Mouse (Mus musculus): Measurements from ENCODE around the gene Enho.
"Not testable (repeated sequence)": the region's sequence is repeated elsewhere in the genome, so short reads cannot be mapped to it uniquely, and the experiment has no call there.

The Enho gene

DNA sequence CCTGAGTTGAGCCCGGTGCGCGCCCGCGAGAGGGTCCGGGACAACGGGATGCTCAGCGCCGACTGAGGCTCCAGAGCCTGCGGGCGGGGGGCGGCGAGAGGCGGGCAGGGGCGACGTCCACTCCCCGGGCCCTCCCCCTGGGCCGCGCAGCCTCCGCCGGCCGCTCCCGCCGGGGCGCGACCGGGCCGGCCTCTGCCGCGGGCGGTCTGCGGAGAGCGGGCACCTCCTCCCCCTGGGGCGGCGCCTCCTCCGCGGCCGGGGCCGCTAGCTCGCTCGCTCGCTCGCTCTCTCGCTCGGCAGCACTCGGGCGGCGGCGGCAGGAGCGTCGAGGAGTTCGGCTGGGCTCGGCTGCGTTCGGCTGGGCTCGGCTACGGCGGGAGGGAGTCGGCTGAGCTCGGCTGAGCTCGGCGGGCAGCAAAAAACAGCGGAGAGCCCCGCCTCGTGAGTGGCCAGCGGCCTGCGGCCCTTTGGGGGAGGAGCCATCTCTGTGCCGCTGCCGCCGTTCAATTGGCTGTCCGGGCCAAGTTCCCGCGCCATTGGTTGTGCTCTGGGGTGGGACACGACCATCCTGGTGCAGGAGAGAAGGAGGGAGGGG, at the start of gene Enho:
Gene Enho (minus strand): TSS at position 412 of the 595 bp plus-strand sequence.
- peak; percentile 96 to 98 for DNase-seq (ENCODE audit: inconsistent age in 2 of 2, low spot score in 1 of 2)

DNA sequence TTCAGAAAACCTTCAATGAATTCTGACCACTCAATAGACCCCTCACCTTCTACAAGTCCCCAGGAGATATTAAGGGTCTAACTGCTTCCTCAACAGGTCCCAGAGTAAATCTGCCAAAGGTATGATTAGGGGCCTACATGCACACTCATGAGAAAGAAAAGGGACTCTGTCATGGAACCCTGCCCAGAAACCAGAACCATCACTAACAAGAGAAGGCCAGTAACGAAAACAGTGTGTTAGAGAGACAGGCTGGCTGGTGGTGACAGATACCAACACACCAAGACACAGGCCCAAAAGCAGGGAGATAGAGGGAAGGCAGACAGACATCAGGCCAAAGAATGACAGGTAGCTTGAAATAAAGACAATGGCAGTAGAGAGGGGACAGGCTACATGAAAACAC, 48.4 kb upstream of the Enho start:
- not testable (repeated sequence) for DNase-seq (ENCODE audit: inconsistent age in 2 of 2, low spot score in 1 of 2)

GRCm38 (mm10) chr4:41685882-41686492, 45.9 kb upstream of the Enho start:
- not testable (repeated sequence) for DNase-seq (ENCODE audit: inconsistent age in 2 of 2, low spot score in 1 of 2)

- not testable (repeated sequence) for DNase-seq (ENCODE audit: inconsistent age in 2 of 2, low spot score in 1 of 2)
Measured at GRCm38 (mm10) chr4:41684931-41685453, 44.9 kb upstream of the Enho start.

- DNase-seq (ENCODE audit: inconsistent age in 2 of 2, low spot score in 1 of 2): not testable (repeated sequence)
Measured at GRCm38 (mm10) chr4:41684131-41684930, 44.2 kb upstream of the Enho start.

GRCm38 (mm10) chr4:41683303-41683702, 43.2 kb upstream of the Enho start:
- DNase-seq (ENCODE audit: inconsistent age in 2 of 2, low spot score in 1 of 2): not testable (repeated sequence)

GRCm38 (mm10) chr4:41682789-41683188, 42.7 kb upstream of the Enho start:
- DNase-seq (ENCODE audit: inconsistent age in 2 of 2, low spot score in 1 of 2): no peak

DNA sequence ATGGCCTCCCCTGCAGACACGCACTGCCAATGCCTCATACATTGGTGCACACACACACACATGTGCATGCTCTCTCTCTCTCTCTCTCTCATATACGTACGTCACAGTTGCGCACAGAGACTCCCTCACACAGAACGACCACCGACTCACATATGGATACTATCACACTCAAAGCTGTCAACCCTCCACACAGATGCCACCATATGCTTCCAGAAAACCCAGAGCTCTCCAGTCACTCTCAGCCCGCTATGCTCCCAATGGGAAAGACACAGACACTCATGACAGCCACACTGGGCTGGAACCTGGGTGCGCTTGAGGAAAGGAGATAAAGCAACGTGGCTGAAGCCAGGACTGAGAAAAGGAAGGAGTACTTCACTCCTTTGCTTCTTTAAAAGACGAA, 41.8 kb upstream of the Enho start:
- no peak for DNase-seq (ENCODE audit: inconsistent age in 2 of 2, low spot score in 1 of 2)

- no peak for DNase-seq (ENCODE audit: inconsistent age in 2 of 2, low spot score in 1 of 2)
Measured at GRCm38 (mm10) chr4:41681176-41681575, 41.1 kb upstream of the Enho start.

DNA sequence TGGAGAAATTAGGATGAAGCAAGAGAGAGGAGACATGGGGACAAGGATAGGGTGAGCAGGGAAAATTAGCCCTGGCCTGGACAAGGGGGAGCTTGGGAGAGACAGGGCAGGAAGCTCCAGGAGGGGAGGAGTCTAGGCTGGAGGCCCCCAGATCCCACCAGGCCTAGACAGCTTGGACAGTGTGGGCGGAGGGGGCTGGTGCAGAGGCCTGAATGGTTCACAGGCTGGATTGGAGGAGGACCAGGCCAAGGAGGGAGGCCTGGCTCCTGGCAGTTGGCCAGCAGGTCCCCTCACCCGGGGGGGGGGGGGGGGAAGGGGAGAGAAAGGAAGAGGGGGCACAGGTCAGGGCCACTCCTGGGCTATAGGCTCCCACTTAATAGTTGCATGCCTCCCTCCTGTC, 39.2 kb upstream of the Enho start:
- DNase-seq (ENCODE audit: inconsistent age in 2 of 2, low spot score in 1 of 2): no peak

GRCm38 (mm10) chr4:41678863-41679262, 38.7 kb upstream of the Enho start:
- peak; percentile 67 to 92 for DNase-seq (ENCODE audit: inconsistent age in 2 of 2, low spot score in 1 of 2)

DNA sequence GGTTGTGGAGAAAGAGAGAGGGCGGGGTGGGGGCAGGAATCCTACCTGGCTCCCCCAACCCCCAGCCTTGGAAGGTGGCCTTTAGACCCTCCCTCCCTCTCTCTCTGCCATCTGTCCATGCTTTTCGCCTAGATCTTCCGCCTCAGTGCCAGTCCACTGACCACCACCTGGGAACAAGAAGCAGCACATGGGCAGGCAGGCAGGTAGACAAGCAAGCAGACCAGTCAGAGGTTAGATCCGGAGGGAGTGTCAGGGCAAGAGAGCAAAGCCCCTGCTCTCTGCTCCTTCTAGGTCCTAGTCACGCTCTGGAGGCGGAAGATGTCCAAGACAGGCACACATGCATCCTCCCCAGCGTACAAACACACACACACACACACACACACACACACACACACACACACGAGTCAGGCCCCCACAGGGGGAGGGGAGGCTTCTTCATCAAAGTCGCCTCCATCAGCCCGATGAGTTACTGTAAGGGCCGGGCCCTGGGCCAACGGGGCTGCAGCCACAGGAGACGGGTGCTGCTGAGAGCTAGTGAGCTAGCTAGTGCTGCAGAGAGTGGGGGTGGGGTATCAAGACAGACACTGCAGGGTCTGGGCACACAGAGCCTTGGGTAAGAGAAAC, 37.0 kb upstream of the Enho start:
- peak; percentile 80 to 92 for DNase-seq (ENCODE audit: inconsistent age in 2 of 2, low spot score in 1 of 2)

DNA sequence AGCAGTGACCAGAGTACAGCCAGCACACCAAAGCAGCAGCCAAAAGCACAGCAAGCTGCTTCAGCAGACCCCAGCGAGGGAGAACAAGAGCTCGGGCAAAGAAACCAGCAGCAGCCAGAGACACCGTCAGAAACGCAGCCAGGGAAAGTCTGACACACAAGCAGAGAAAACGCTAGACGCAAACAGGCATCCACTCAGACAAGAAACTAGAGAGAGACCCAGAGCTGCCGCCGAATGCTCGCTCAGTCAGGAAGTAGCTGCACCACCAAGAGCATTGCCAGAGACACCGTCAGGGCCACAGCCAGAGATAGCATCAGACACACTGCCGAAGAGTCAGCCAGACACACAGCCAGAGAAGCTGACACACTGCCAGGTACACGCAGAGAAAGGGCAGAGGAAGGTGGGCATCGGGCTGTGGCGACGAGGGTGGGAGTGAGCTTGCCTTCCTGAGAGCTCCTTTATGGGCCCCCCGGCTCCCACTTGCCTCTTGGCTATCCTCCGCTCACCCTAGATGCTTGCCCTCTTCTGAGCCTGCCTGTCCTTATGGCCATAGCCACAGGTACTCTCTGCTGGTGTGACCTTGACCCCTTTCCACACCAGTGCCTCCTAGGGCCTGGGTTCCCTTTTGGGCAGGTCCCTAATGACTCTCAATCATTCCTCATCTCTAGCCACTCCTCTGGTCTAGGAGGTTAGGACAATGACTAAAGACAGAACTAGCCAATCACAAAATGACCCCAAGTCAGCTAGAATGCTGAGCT, 36.3 kb upstream of the Enho start:
- peak; percentile 71 to 87 for DNase-seq (ENCODE audit: inconsistent age in 2 of 2, low spot score in 1 of 2)

GRCm38 (mm10) chr4:41673186-41673585, 33.1 kb upstream of the Enho start:
- no peak for DNase-seq (ENCODE audit: inconsistent age in 2 of 2, low spot score in 1 of 2)

DNA sequence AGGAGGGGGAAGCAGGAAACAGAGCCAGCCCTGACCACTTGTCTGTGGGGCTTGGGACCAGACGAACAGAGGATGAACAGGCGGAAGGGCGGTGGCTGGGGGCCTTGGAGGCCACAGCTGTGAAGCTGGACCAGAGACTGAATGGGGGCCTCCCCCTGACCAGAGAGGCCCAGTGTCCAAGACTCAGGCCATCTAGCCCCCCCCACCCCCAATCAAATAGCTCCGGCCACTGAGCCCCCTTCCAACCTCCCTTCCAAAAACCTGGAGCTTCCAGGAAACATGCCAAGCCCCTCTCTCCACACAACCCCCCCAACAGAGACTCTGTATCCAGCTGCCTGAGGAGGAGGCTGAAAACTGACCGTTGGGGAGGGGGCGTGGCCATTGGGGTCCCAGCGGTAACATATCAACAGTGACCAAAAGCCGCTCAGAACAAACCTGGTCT, 32.4 kb upstream of the Enho start:
- DNase-seq (ENCODE audit: inconsistent age in 2 of 2, low spot score in 1 of 2): no peak

GRCm38 (mm10) chr4:41671963-41672480, 31.9 kb upstream of the Enho start:
- DNase-seq (ENCODE audit: inconsistent age in 2 of 2, low spot score in 1 of 2): no peak

DNA sequence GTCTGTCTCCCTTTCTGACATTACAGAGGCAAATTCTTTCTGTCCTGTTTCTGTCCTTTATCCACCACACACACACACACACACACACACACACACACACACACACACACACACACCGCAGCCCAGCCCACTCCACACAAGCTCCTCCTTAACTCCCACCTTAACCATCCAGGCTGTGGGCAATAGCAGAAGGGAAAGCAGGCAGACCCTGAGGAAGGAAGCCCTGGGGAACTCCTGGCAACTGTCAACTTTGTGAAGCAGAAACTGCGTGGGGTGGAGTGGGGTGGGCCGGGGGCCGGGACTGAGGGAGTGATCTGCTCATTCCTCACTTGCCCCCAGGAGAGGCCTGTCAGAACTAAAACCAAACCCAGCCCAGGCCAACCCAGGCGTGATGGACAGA, 31.4 kb upstream of the Enho start:
- DNase-seq (ENCODE audit: inconsistent age in 2 of 2, low spot score in 1 of 2): no peak

DNA sequence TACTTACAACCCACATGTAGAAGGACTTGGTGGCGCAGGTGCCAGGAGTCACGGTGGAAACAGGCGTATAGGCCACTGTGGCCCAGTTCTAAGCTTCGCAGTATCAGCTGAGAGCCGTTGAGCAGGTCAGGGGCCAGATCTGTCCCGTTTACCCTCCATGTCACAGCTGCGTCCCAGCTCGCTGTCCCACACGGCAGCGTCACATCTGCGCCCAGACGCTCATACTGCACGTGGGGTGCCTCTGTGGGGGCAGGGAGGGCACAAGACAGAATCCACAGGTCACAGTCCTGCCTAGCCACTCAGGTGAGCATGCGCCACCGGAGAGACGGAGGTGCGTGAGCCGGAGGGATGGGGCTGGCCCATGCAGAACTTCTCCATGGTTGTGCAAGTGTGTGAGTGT, 30.7 kb upstream of the Enho start:
- DNase-seq (ENCODE audit: inconsistent age in 2 of 2, low spot score in 1 of 2): no peak

- no peak for DNase-seq (ENCODE audit: inconsistent age in 2 of 2, low spot score in 1 of 2)
Measured at GRCm38 (mm10) chr4:41666646-41667045, 26.5 kb upstream of the Enho start.

- DNase-seq (ENCODE audit: inconsistent age in 2 of 2, low spot score in 1 of 2): peak; percentile 68 to 84
Measured at GRCm38 (mm10) chr4:41665009-41665675, 25.0 kb upstream of the Enho start.

All from adrenal gland, adult (tissue).